Mouse (Mus musculus) layer of hippocampus, postnatal 10 days (tissue): ENCODE measurements around the gene Krtap28-13. TPM values are rescaled to one million over a fixed set of nuclear protein-coding genes. Genes with fewer than 3 reads are reported as not detected.

Experiments used
- DNase-seq, 2 experiments: peaks; one replicate each; pipeline ENCODE4 v3.0.0; 2021; ENCODE audit warnings: low spot score in 2 of 2
- long read RNA-seq: library from polyadenylated mRNA; stranded (forward); transcript quantifications from one replicate; pipeline ENCODE4 v2.0.0, GENCODE M21; 2023
- total RNA-seq, 2 experiments: library from RNA; stranded (reverse); gene quantifications; 2 replicates each; pipeline ENCODE4 v1.2.3; 2021

The Krtap28-13 gene
- total RNA-seq, result not detected
- long read RNA-seq, result 0 reads

DNA sequence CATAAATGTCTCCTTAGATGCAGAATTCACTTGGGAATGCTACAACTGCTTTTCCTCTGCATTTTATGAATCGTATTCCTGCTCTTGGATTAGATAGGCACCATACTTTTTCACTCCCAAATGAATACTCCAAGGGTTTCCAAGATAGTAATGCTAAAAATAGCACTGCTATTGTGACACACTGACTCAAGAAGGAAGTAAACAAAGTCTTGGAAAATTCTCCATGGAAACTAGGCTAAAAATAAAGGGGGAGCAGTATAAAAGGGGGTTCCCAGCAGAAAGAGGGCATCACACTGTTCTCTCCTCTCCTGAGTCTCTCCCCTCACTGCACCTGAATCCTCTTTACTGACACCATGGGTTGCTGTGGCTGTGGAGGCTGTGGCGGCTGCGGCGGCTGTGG, at the start of gene Krtap28-13:
TSS of gene Krtap28-13 (plus strand) at position 288 of the 400 bp plus-strand sequence.
- DNase-seq, result no peak

- no peak for DNase-seq
These were observed 46.3 kb upstream of the Krtap28-13 start for GRCm38 (mm10) chr1:83014477-83014876.

GRCm38 (mm10) chr1:83015329-83015879, 45.3 kb upstream of the Krtap28-13 start:
- no peak for DNase-seq

GRCm38 (mm10) chr1:83016556-83016955, 44.2 kb upstream of the Krtap28-13 start:
- DNase-seq, result no peak

DNA sequence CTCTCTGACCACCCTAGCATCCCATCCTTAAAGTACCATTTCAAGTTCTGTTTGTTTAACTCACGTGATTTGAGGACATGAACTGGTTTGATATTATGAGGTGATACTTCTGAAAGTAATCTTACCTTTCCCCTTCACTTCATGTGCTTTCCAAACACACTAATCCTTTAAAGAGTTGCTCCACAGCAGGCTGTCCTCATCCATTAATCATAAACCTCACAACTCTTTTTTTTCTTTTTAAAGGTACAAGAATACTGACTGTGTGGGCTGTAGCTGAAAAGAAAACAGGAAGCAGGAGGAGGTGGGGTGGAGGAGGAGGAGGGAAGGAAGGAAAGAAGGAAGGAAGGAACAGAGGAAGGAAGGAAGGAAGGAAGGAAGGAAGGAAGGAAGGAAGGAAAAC, 28.8 kb upstream of the Krtap28-13 start:
- DNase-seq, result no peak

DNA sequence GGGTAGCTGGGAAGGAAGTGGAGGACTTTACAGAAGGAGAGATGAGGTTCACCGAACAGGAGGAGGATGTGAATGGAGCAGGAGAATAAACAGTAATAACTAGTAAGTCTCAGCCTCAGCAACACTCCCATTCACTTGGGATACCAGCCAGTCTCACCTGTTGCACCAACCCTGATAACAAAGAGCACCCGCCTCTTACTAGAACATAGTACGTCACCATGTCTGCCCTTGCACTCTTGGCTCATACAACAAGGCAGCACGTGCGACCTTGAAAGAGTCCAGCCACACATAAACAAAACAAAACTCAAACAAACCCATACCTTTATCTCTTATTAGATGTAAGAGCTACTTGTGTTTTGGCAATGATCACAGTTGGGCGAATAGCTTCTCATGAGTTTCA, 28.2 kb upstream of the Krtap28-13 start:
- no peak for DNase-seq

- no peak for DNase-seq
These were observed 26.2 kb upstream of the Krtap28-13 start for GRCm38 (mm10) chr1:83034509-83034908.

GRCm38 (mm10) chr1:83036892-83037667, 23.6 kb upstream of the Krtap28-13 start:
- DNase-seq, result no peak

DNA sequence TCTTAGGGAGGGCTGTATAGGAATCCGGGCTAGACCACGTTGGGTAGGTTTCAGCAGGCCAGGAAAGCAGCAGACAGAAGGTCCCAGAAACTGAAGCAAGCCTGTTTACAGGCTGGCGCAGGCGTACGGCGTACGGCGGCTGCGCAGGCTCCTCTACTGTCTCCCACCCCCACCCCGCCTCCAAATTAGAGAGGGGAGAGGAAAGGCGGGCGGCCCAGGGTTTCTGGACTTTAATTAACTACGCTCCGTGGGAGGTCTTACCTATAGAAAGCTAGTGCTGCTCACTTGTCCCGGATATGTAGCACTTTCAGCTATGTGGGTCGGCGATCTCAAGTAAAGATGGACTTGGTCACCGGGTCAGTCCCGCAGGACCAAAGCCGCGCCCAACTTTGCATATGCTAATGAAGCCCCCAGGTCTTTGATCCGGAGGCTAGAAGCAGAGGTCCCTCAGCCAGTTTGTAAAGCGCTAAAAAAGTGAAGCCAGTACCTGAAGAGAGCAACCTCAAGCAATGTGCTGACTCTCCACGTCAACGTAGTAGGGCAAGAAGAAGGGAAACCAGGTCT, 22.5 kb upstream of the Krtap28-13 start, which contains the start of gene Slc19a3:
TSS of gene Slc19a3 (minus strand) at position 340 of the 564 bp plus-strand sequence.
- DNase-seq, result peak; percentile 20 to 36

GRCm38 (mm10) chr1:83039080-83039479, 21.6 kb upstream of the Krtap28-13 start:
- DNase-seq, result no peak

- no peak for DNase-seq
These were observed 18.4 kb upstream of the Krtap28-13 start, which contains the start of gene Krtap28-10 for GRCm38 (mm10) chr1:83042380-83042779. TSS of gene Krtap28-10 (minus strand) at chr1:83042480.

DNA sequence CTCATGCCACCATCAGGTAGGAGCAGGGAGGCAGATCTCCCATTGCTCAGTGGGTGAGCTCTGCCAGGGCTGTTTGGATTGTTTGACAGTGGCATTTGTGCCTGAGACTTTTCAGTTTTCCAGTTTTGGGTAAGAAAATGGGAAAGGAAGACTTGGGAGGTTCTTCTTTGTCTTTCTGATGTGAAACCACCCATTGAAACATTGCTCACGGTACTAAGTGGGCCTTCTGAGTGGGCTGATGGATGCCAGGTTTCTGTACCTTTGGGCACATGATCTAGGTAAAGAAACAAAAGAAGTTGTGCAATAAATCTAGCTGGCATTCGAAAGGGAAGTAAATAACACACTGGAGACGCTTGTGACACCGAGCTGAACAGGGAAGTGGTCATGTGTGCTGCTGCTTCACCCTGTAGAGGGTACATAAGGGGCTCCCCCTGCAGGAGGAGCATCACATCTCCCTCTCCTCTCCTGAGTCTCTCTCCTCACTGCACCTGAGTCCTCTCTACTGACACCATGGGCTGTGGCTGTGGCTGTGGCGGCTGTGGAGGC, 15.8 kb upstream of the Krtap28-13 start, which contains the start of gene Gm47969:
TSS of gene Gm47969 (plus strand) at position 51 of the 546 bp plus-strand sequence.
- DNase-seq, result no peak

GRCm38 (mm10) chr1:83058481-83058880, 2.2 kb upstream of the Krtap28-13 start:
- no peak for DNase-seq

- DNase-seq, result no peak
These were observed 1.5 kb upstream of the Krtap28-13 start, which contains the start of gene A030005K14Rik for GRCm38 (mm10) chr1:83059278-83059677. TSS of gene A030005K14Rik (minus strand) at chr1:83059378.

DNA sequence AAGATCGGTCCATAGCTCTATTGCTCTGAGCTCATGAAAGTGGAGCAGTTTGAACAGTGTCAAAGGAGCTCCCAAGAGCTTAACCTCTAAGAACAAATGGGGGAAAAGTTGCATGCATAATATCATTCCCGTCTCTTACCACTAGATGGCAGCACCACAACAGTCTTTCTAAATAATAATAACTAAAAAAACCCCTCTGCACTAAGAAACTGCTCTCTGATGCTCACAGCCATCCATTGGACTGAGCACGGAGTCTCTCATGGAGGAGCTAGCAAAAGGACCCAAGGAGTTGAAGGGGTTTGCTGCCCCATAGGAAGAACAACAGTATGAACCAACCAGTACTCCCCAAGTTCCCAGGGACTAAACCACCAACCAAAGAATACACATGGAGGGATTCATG, 4.1 kb downstream of the Krtap28-13 start:
- peak in 1 of 2 experiments; percentile 15 for DNase-seq

DNA sequence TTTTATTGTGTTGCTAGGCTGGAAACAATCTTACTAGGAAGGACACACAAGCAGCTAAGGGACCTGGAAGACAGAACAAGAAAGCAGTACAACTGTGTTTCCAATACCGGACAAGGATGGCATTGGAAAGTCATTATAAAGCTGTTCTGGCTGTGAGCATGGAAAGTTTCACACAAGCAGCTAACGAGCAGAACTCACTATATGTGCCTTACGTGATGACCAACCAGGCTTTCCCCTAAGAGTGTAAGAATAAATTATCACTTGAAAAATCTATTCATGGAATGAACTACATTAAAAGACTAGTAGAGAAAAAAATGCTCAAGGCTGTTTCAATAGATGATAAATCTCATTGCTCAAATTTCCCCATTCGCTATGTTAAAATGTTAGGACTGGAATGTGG, 5.8 kb downstream of the Krtap28-13 start:
- no peak for DNase-seq

- DNase-seq, result peak in 1 of 2 experiments; percentile 16
These were observed 6.5 kb downstream of the Krtap28-13 start for GRCm38 (mm10) chr1:83067205-83067604.

DNA sequence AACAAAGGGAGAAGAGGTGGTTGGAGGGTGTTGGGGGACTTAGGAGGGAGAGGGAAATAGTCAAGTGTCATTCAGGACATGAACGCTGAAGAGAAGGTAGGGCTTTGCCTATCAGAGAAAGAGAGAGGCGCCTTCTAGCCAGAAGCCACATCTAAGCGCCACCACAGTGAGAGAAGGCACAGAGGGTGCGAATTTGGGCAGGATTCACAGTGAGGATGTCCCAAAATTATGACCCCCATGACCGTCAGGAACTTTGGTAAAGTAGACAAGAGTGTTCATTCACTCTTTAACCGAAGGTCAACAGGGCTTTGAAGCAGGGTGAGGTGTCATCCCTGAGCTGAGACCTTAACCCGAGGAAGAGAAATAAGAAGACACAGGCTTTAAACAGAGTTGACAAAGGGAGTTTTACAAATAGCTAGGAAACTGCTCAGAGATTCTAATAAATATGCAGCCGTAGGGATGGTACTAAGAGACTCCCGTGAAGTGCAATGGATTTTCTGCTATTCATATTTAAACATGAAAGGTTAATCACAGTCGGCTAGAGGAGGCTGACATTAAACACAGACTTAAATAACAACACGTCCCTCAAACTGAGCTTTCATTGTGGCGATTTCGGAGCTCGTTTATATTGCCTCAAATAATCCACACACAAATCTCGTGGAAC, 14.9 kb downstream of the Krtap28-13 start:
- no peak for DNase-seq

GRCm38 (mm10) chr1:83076190-83076917, 15.6 kb downstream of the Krtap28-13 start:
- peak; percentile 41 to 64 for DNase-seq

- DNase-seq, result no peak
These were observed 16.3 kb downstream of the Krtap28-13 start for GRCm38 (mm10) chr1:83077016-83077415.
